Mouse (Mus musculus) hindbrain, embryonic 13.5 days (tissue): ENCODE measurements at regions not wholly inside any gene's neighbourhood (a gene's known extent, or its start where the extent isn't known, plus 50 kb on each side); places are given as distances from the start of the nearest gene placed in this dataset.
A peak's percentile ranks its signal among the peaks of the same experiment; 100 is the strongest.

Source experiments
- ATAC-seq: fragments of 200-750 bp; cut with Nextera tagmentation; 2 replicates; pipeline ENCODE4 v1.8.0; 2017; ENCODE audit warnings: moderate TSS enrichment; ENCODE audit not compliant: low FRiP score
- H3K27ac ChIP-seq: fragments of 300-500 bp; sonication (generic); 2 replicates; pipeline ENCODE4 v1.5.1; 2015; ENCODE audit warnings: inconsistent platforms, mild to moderate bottlenecking, moderate library complexity
- H3K27me3 ChIP-seq: fragments of 300-500 bp; sonication (generic); 2 replicates; pipeline ENCODE4 v1.6.1; 2015; ENCODE audit warnings: mild to moderate bottlenecking, inconsistent platforms
- H3K36me3 ChIP-seq: fragments of 300-500 bp; sonication (generic); 2 replicates; pipeline ENCODE4 v1.6.1; 2015; ENCODE audit warnings: mild to moderate bottlenecking, inconsistent platforms
- H3K4me1 ChIP-seq: fragments of 300-500 bp; sonication (generic); replicated peaks from 2 replicates; pipeline ENCODE4 v1.6.1; 2015; ENCODE audit warnings: inconsistent platforms
- H3K4me2 ChIP-seq: fragments of 300-500 bp; sonication (generic); 2 replicates; pipeline ENCODE4 v1.6.1; 2015; ENCODE audit warnings: inconsistent platforms, mild to moderate bottlenecking, moderate library complexity
- H3K4me3 ChIP-seq: fragments of 300-500 bp; sonication (generic); 2 replicates; pipeline ENCODE4 v1.5.1; 2015; ENCODE audit warnings: mild to moderate bottlenecking, inconsistent platforms
- H3K9ac ChIP-seq: fragments of 300-500 bp; sonication (generic); 2 replicates; pipeline ENCODE4 v1.6.1; 2015; ENCODE audit warnings: mild to moderate bottlenecking, inconsistent platforms
- H3K9me3 ChIP-seq: fragments of 300-500 bp; sonication (generic); 2 replicates; pipeline ENCODE4 v1.6.1; 2016; ENCODE audit warnings: inconsistent platforms
- WGBS: fragments of 180-500 bp; shearing (Covaris S2); methylation state at CpG from one replicate; pipeline ENCODE4 v1.1.7; 2015; 5-methylcytosine and 5-hydroxymethylcytosine counted together

DNA sequence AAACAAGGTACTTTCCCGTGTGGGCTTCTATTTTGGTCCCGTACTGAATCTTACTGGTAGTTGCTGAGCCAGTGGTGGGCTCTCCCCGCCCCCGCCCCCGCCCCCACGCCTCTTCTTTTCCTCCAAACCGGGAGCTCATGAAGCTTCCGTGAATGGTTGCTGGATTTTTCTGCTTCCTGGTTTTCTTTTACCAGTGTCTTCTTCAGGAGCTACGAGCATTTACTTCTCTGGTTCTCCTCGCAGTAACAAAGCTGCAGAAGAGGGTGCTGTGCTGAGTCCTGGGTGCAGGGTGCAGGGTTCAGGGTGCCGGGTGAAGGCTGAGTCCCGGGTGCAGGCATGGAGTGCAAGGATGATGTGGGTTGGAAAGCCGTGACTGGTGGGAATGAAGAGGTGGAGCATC lies 119.1 kb upstream of the Smad3 start:
- no peak for ATAC-seq
- WGBS, result 51% methylated on average over 13 of the region's 13 CpGs
- H3K27ac ChIP-seq, result no peak overlapping the region

DNA sequence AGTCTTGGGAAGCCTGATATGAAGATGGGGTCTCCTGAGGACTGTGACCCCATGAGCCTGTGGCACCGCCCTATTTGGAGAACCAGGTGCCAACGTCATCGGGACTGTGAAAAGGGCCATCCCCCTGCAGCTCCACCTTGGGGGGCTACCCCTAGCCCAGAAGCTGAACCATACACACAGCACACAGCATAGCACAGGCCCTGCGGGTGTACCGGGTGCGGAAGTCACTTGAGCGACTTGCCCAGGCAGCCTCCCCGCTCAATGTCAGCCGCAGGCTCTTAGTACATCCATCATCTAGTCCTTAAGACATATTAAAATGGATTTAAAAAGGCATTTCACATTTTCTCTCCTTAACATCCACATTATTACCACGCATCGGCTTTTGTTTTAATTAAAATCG lies 118.2 kb upstream of the Smad3 start:
- 85% methylated on average over 12 of the region's 12 CpGs for WGBS
- Histone ChIP-seq H3K9ac (no peak overlapping the region), H3K4me1 (peaks cover 46% of the 10 kb centered on the region), H3K4me2 (no peak overlapping the region), H3K27me3 (peaks cover 19% of the 10 kb centered on the region; the same call in 1 of the 2 replicates), H3K9me3 (no peaks in the 10 kb centered on the region), H3K4me3 (no peak overlapping the region), H3K36me3 (no peaks in the 10 kb centered on the region), H3K27ac (peak overlapping the region; percentile 40)
- ATAC-seq, result no peak

More for the DNA sequence above, 119.1 kb upstream of the Smad3 start:
- H3K4me3 ChIP-seq, result no peak overlapping the region
- peaks cover 19% of the 10 kb centered on the region; the same call in 1 of the 2 replicates for H3K27me3 ChIP-seq
- no peak overlapping the region for H3K9ac ChIP-seq
- H3K36me3 ChIP-seq, result no peaks in the 10 kb centered on the region
- H3K4me1 ChIP-seq, result peaks cover 55% of the 10 kb centered on the region
- peak overlapping the region; percentile 6; the same call in 1 of the 2 replicates for H3K4me2 ChIP-seq
- H3K9me3 ChIP-seq, result no peaks in the 10 kb centered on the region

DNA sequence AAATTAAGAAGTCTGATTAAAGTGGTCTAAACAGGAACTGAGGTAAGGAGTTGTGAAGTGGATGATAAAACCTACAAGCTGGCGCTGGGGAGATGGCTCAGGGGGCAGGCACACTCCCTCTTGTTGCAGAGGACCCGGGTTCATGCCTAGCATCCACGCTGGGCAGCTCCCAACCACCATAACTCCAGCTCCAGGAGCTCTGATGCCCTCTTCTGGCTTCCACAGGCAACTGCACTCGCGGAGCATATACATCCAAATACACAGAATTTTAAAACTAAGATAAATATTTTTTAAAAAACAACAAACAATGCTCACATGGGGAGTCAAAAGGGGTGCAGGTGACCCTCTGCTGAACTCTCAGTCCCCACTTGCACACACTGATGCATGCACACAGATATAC lies 117.4 kb upstream of the Smad3 start:
- Histone ChIP-seq H3K4me1 (peaks cover 38% of the 10 kb centered on the region), H3K4me2 (no peak overlapping the region), H3K27ac (peak overlapping the region; percentile 40; the same call in 1 of the 2 replicates), H3K36me3 (no peaks in the 10 kb centered on the region), H3K9ac (no peak overlapping the region), H3K4me3 (no peak overlapping the region), H3K9me3 (no peaks in the 10 kb centered on the region), H3K27me3 (peaks cover 19% of the 10 kb centered on the region; the same call in 1 of the 2 replicates)
- WGBS, result 88% methylated on average over 5 of the region's 5 CpGs
- no peak for ATAC-seq

DNA sequence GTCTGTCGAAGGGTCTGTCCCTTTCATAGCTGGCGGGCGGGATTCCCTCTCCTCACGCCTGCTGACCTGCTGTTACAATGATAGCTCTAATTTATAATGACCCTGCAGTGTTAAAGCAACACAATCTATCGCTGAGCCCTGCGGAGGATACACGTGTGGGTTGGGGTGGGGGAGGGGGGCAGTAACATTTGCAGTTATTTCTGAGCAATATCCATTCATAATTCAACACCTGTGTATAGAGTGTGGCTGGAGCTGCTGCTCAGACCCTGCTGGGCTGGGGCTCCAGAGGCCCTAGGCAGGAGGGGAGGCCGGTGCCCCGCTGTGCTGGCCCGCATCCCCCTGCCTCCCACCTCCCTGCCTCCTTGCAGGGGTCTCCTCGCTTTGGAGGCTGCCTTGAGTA lies 106.6 kb upstream of the Smad3 start:
- no peaks in the 10 kb centered on the region; the same call in 1 of the 2 replicates for H3K9me3 ChIP-seq
- H3K27ac ChIP-seq, result peak overlapping the region; percentile 30; the same call in 1 of the 2 replicates

DNA sequence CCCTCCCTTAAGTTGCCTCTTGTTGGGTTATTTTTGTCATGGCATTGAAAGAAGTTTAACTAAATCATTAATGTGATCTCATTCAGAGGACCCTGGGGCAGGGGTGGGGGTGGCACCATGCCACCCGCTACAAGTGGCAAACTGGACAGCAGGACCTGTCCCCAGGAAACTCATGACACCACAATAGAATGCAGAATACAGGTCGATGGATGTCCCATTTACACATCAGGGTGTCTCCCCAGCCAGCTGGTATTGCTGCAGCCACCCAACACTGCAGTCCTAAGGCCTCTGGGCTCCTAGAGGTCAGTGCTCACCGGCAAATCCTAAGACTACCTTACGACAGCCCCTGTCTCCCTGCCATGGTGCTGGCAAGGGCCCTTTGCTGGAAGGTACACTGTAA lies 105.5 kb upstream of the Smad3 start:
- no peaks in the 10 kb centered on the region for H3K27me3 ChIP-seq
- no peak overlapping the region for H3K27ac ChIP-seq
- H3K4me2 ChIP-seq, result no peak overlapping the region
- no peak overlapping the region for H3K4me3 ChIP-seq
- peaks cover 18% of the 10 kb centered on the region for H3K4me1 ChIP-seq
- no peak overlapping the region for H3K9ac ChIP-seq
- no peaks in the 10 kb centered on the region for H3K9me3 ChIP-seq
- no peak for ATAC-seq
- 77% methylated on average over 4 of the region's 4 CpGs for WGBS
- H3K36me3 ChIP-seq, result no peaks in the 10 kb centered on the region

More for the DNA sequence above, 106.6 kb upstream of the Smad3 start:
- Histone ChIP-seq H3K36me3 (no peaks in the 10 kb centered on the region), H3K9ac (no peak overlapping the region), H3K27me3 (no peaks in the 10 kb centered on the region), H3K4me3 (no peak overlapping the region), H3K4me1 (peaks cover 18% of the 10 kb centered on the region), H3K4me2 (no peak overlapping the region)
- 23% methylated on average over 11 of the region's 11 CpGs for WGBS
- ATAC-seq, result 0 out of 2 replicates have a peak, but pooled peaks have one; percentile 43

DNA sequence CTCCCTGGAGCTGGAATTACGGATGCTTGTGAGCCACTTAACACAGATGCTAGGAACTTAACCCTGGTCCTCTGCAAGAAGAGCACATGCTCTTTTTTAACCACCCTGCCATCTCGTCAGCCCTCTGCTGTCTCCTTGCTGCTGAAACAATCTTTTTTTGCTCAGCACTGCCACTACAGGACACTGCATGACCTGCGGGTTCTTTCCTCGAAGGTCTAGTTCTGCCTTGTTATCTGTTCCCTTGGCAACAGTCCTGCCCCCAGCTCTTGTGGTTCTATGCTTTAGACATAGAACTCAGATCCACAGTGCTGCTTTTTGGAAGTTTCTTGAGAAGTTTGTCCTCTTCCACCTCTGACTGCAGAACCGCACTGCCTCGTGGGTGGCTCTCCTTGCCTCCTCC lies 104.6 kb upstream of the Smad3 start:
- no peaks in the 10 kb centered on the region for H3K27me3 ChIP-seq
- no peak overlapping the region for H3K4me2 ChIP-seq
- H3K9me3 ChIP-seq, result no peaks in the 10 kb centered on the region
- 37% methylated on average over 6 of the region's 6 CpGs for WGBS
- no peaks in the 10 kb centered on the region for H3K36me3 ChIP-seq
- peaks cover 18% of the 10 kb centered on the region for H3K4me1 ChIP-seq
- H3K4me3 ChIP-seq, result no peak overlapping the region
- H3K27ac ChIP-seq, result no peak overlapping the region
- no peak for ATAC-seq
- no peak overlapping the region for H3K9ac ChIP-seq

DNA sequence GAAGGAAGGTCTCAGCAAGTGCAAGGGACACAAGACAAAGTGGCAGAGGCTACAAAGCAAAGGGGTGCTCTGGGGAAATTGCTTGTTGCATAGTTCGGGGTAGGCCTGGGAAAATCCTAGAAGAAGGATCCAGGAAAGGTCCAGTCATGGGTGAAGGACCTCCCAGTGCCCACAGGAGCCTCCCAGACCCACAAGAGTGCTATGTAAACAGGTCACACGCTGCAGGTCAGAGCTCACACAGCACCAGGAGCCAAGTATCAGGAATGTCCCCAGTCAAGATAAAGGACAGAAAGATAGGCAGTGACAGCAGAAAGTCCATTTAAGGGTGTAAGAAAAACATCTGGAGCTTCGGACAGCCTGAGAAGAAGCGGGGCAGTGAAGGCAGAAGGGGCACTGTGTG lies 103.6 kb upstream of the Smad3 start:
- Histone ChIP-seq H3K27ac (no peak overlapping the region), H3K9me3 (no peaks in the 10 kb centered on the region), H3K4me2 (no peak overlapping the region), H3K27me3 (no peaks in the 10 kb centered on the region), H3K36me3 (no peaks in the 10 kb centered on the region), H3K4me3 (no peak overlapping the region), H3K4me1 (peaks cover 21% of the 10 kb centered on the region), H3K9ac (no peak overlapping the region)
- 91% methylated on average over 4 of the region's 4 CpGs for WGBS
- ATAC-seq, result no peak

DNA sequence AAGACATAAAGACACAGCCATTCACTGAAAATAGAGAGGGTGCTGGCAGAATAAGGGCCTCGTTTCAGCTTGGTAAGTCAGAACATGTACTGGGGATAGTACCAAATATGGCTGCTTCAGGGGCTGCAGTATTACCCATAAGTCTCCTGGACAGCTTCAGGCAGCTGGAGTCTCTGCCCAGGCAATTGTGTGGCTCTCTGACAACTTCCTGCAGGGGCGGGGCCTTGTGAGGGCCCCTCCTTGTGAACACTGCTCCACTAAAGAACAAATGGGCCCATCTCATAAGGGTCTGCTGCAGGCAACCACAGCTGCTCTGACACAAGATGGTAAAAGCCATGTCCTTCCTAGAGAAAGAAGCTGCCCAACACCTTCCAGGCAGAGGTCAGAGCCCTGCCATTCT lies 102.4 kb upstream of the Smad3 start:
- H3K9ac ChIP-seq, result no peak overlapping the region
- H3K36me3 ChIP-seq, result no peaks in the 10 kb centered on the region
- no peaks in the 10 kb centered on the region for H3K9me3 ChIP-seq
- no peak overlapping the region for H3K4me3 ChIP-seq
- H3K27ac ChIP-seq, result no peak overlapping the region
- 85% methylated on average over 2 of the region's 2 CpGs for WGBS
- H3K27me3 ChIP-seq, result no peaks in the 10 kb centered on the region
- H3K4me2 ChIP-seq, result no peak overlapping the region
- peaks cover 26% of the 10 kb centered on the region for H3K4me1 ChIP-seq
- ATAC-seq, result no peak

DNA sequence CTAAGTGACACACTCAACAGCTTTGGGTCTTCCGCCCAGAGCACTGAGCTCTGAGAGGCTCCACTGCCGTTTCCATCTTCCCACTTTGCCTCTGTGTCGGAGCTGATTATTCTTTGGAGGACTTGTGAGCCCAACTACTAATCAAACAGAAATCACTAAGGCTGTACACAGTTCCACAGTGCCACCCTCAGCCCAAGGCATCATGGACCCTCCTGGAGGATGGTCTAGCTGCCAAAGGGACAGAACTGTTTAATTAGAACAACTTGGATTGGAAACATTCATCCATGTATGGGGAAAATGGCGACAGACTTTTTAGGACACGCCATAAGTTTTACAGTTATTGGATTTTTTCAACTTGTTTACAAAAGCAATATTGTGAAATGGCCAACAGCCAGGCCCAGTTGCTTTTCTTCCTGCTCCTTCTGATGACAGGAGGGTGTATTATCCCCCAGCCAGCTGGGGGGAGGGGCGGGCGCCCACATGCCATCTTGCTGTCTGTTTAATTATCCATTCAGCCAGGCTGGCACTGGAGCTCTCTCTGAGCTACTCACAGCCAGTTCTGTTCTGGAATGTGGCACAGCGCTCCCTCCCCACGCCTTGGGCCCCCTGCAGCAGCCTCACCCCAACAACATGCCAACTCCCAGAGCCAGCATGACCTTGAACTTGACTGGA lies 98.4 kb upstream of the Smad3 start:
- H3K4me3 ChIP-seq, result no peak overlapping the region
- H3K36me3 ChIP-seq, result no peaks in the 10 kb centered on the region
- no peak for ATAC-seq
- H3K4me1 ChIP-seq, result peaks cover 21% of the 10 kb centered on the region
- no peak overlapping the region for H3K9ac ChIP-seq
- H3K4me2 ChIP-seq, result no peak overlapping the region
- WGBS, result 73% methylated on average over 9 of the region's 9 CpGs
- H3K27ac ChIP-seq, result no peak overlapping the region
- no peaks in the 10 kb centered on the region for H3K9me3 ChIP-seq
- H3K27me3 ChIP-seq, result 0 out of 2 replicates have a peak, but pooled peaks cover 4% of the 10 kb centered on the region

DNA sequence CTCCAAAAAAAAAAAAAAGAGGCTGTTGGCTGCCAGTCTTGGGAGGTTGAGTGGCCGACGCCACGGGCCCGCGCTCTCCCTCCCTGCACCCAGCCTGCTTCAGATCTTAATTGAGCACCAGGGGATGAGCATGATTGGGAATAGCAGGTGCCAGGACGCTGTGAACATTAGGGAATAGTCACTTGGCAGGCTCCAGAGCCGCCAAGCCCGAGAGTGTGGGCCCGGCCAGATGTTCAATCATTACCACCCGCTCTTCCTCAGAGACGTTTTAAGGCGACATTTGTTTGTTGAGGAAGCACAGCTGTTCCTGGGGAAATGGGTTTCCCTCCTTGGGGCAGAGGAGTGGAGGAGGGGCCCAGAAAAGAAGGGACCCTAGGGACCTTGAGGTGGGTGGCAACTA lies 94.0 kb upstream of the Smad3 start:
- Histone ChIP-seq H3K9ac (no peak overlapping the region), H3K36me3 (no peaks in the 10 kb centered on the region), H3K9me3 (no peaks in the 10 kb centered on the region), H3K27ac (0 out of 2 replicates have a peak overlapping the region, but pooled peaks have one; percentile 13), H3K4me3 (no peak overlapping the region), H3K4me2 (no peak overlapping the region), H3K27me3 (peaks cover 8% of the 10 kb centered on the region; the same call in 1 of the 2 replicates), H3K4me1 (peaks cover 23% of the 10 kb centered on the region)
- no peak for ATAC-seq
- WGBS, result 43% methylated on average over 12 of the region's 12 CpGs

DNA sequence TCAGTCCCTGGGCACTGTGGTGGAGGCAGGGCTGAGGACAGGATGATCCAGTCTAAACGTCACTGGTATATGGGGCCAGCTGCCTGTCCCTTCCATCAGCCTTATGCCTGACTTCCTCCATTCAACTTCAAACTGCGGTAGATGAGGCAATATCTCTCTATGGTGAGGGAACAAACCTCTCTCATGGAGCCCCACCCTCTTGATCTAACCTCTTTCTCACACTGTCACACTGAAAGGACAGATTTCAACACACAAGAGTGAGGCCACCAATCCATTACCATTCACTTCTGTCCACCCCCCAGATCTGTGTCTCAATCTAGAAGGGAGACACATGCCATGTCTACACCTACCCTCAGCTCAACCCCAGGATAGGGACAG lies 92.5 kb upstream of the Smad3 start:
- no peak overlapping the region for H3K4me3 ChIP-seq
- peaks cover 18% of the 10 kb centered on the region; the same call in 1 of the 2 replicates for H3K27me3 ChIP-seq
- no peak overlapping the region for H3K4me2 ChIP-seq
- ATAC-seq, result no peak
- no peak overlapping the region for H3K27ac ChIP-seq
- peaks cover 15% of the 10 kb centered on the region for H3K4me1 ChIP-seq
- WGBS, result 66% methylated on average over 2 of the region's 2 CpGs
- no peaks in the 10 kb centered on the region for H3K9me3 ChIP-seq
- no peaks in the 10 kb centered on the region for H3K36me3 ChIP-seq
- H3K9ac ChIP-seq, result no peak overlapping the region

DNA sequence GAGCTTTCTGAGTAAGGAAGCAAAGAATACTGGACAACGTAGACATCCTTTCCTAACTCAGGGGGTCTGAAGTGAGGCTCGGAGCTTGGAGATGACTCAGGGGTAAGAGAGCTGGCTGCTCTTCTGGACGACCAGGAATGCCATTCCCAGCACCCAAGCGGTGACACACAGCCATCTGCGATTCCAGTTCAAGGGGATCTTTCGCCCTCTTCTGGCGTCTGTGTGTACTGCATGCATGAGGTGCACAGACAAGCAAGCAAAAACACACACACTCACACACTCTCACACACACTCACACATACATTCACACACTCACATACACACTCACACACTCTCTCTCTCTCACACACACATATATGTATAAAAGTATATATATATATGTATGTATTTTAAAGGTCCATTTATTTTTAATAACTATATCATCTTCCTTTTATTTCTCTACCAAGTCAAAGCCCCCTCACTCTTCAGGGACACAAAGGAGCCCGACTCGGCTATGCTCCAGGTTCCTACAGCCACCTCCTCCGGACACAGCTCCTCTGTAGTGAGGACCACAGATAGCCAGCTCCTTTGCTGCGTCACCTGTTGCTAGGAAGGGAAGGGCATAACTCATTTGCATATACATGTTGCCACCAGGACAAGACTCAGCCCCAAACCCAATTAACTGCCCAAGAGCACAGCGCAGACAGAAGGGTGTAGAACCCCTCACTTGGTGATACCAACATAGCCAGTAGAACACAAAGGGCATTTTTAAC lies 91.9 kb upstream of the Smad3 start:
- WGBS, result 77% methylated on average over 12 of the region's 12 CpGs
- no peak for ATAC-seq
- H3K4me3 ChIP-seq, result no peak overlapping the region
- H3K9me3 ChIP-seq, result no peaks in the 10 kb centered on the region
- H3K9ac ChIP-seq, result no peak overlapping the region
- no peaks in the 10 kb centered on the region for H3K36me3 ChIP-seq
- no peak overlapping the region for H3K4me2 ChIP-seq
- no peak overlapping the region for H3K27ac ChIP-seq
- H3K27me3 ChIP-seq, result peaks cover 24% of the 10 kb centered on the region
- H3K4me1 ChIP-seq, result peaks cover 15% of the 10 kb centered on the region
